Mouse (Mus musculus): ENCODE measurements around the gene Odf2. TPM values are rescaled to one million over a fixed set of nuclear protein-coding genes. Genes with fewer than 3 reads are reported as not detected.
"Not testable (repeated sequence)": the region's sequence is repeated elsewhere in the genome, so short reads cannot be mapped to it uniquely, and the experiment has no call there.

The Odf2 gene
- total RNA-seq, 2 experiments from 2014 or later, result 113 to 127 TPM

DNA sequence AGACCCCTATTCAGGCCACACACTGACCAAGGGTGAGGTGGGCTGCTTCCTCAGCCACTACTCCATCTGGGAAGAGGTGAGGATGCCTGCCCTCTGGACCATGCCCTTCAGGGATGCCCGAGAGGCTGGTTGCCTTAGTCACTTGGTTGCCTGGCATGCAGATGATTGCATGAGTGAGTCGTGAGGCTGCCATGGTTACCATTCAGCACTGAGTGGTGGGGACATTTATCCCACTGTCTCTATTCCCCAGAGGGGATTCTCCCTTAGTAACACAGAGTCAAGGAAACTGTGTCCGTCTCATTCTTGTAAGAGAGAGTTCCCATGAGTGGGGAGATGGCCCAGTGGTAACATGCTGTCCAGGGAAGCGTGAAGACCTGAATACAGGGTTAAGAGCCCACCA lies 11.0 kb upstream of the Odf2 start:
- no peak for DNase-seq (ENCODE audit: low spot score in 2 of 2)
- no peak overlapping the region for H3K27ac ChIP-seq
- H3K4me3 ChIP-seq, result no peak overlapping the region
- no peak for TF ChIP-seq CTCF (conservative IDR thresholded peaks at IDR 0.05)

DNA sequence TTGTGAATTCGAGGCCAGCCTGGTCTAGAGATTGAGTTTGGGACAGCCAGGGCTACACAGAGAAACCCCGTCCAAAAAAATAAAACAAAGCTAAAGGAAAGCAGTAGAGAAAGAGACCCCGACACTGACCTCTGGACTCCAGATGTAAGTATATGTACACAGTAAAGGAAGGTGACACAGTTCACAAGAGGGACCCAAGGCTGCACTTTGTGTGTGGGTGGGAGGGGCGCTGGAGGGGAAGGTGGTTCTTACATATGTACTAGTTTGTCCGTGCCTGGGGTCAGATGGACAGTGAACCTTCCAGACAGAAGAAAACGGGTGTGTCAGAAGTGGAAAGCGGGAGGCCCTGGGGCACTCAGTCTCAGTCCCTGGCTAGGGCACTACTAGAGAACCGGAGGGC lies 9.8 kb upstream of the Odf2 start:
- Histone ChIP-seq H3K4me3 (no peak overlapping the region), H3K27ac (no peak overlapping the region)
- TF ChIP-seq CTCF (conservative IDR thresholded peaks at IDR 0.05), result no peak
- DNase-seq (ENCODE audit: low spot score in 2 of 2), result no peak

DNA sequence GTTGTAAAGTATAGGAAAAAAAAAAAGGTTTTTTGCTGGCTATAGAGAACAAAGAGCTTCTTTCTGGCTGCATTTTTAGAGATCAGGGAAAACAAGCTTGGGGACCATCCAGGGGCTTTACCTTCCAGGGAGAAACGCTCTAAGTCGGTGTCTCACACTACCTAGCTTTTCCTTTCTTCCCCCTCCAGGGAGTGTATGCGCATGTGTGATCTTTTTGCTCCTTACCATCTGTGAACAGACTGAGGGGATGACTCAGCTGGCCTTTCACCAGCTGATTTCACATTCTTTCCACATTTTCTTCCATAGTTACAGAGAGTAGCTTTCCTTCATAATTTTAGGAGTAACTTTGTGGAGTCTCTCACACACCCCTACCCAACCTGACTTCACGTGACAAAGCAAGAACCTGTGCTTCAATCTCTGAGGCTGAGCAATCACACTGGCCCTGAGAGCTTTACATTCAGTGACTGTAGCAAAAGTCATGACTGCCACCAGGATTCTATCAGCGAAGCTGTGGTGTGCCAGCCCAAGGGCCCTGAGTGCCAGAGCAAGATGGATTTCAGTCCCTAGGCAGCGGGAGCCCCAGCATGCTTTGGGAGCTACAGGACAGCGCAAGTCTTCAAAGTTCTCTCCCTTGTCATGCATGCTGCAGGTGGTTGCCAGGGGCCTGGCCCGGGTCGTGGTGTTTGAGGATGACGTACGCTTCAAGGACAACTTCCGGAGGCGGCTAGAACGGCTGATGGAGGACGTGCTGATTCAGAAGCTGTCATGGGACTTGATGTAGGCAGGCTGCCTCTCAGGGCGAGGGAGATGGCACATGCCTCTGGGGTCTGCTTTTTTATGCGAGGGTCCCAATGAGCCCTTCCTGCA lies 8.8 kb upstream of the Odf2 start:
- peak in 1 of 2 experiments; percentile 30 for DNase-seq (ENCODE audit: low spot score in 2 of 2)
- TF ChIP-seq CTCF (conservative IDR thresholded peaks at IDR 0.05), result no peak
- H3K27ac ChIP-seq, result peak overlapping the region; percentile 69
- no peak overlapping the region for H3K4me3 ChIP-seq

DNA sequence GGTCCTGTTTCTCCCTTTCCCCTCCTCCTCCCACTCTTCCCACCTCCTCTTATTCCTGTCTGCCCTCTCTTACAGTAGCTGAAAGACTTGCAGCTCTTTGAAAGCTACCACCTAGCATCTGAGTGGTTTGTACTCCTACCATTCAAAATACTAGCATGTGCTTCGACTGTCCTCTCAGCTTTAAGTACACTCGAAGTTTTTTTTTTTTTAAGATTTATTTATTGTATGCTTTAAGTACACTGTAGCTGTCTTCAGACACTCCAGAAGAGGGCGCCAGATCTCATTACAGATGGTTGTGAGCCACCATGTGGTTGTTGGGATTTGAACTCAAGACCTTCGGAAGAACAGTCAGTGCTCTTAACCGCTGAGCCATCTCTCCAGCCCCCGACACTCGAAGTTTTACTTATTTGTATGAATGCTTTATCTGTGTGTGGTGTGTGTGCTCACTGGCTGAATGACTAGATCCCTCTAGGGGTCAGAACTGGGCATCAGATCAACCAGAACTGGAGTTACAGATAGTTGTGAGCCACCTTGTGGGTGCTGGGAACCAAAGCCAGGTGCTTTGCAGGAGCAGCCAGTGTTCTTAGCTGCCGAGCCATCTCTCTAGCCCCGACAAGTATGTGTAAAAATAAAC lies 2.2 kb upstream of the Odf2 start:
- not testable (repeated sequence) for H3K4me3 ChIP-seq; DNase-seq (ENCODE audit: low spot score in 2 of 2); H3K27ac ChIP-seq
- TF ChIP-seq CTCF (conservative IDR thresholded peaks at IDR 0.05), result peak; percentile 61

DNA sequence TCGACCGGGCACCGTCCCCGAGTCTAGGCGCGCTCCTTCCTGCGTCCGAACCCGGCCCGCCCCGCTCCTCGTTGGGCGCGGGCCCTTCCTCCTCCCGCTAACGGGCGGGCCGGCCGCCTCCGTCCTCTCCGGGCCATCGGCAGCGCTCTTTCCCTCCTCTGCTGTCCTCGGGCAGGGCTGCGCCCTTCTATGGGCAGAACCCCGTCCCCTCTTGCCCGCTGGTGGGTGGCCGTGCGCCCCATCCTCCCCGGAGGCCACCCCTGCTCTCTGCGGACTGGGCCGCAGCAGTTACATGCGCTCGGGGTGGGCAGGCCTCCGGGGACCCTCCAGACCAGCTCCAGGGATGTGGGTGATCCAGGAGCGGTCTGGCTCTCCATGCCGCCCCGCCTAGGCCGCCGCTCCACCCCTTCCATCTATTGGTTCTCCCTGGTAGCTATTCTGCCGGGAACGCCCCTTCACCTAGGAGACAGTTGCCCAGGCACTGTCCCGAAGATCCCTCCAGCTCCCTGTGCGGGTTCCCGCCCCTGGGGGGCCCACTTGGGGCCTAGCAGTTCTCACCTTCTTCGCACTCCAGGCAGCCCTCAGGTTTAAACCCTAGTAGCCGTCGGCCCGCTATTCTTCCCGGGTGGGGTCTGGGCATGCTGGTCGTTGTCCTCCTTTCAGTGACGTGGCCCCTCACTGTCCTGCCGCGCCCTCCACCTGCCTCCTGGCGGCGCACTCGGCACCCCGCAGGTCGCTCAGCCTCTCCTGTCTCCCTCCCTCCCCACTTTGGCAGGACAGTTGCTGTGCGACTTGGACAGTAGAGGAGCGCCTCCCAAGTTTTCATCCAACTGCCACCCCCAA lies 1.2 kb downstream of the Odf2 start:
- peak; percentile 70 for TF ChIP-seq CTCF (conservative IDR thresholded peaks at IDR 0.05)
- peak overlapping the region; percentile 82 for H3K4me3 ChIP-seq
- DNase-seq (ENCODE audit: low spot score in 2 of 2), result peak; percentile 78 to 89
- H3K27ac ChIP-seq, result peak overlapping the region; percentile 91

DNA sequence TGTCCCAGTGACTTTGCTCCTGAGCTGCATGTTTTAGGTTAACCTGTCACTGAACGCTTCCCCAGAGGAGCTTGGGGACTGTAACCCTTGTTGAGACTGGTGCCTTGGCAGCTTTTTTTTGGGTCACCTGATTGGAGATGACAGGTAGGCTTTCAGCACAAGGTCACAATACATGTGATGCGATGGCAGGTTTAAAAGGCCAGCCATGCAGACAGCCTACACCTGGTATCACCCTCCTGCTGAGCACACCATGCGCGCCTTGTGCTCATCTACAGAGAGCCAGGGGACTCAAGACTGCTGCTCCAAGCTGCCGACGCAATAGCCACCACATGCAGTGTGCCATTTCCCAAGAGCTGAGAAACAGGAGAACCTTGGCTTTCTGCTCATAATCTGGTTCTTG lies 2.8 kb downstream of the Odf2 start:
- Histone ChIP-seq H3K27ac (no peak overlapping the region), H3K4me3 (no peak overlapping the region)
- no peak for TF ChIP-seq CTCF (conservative IDR thresholded peaks at IDR 0.05)
- DNase-seq (ENCODE audit: low spot score in 2 of 2), result no peak

DNA sequence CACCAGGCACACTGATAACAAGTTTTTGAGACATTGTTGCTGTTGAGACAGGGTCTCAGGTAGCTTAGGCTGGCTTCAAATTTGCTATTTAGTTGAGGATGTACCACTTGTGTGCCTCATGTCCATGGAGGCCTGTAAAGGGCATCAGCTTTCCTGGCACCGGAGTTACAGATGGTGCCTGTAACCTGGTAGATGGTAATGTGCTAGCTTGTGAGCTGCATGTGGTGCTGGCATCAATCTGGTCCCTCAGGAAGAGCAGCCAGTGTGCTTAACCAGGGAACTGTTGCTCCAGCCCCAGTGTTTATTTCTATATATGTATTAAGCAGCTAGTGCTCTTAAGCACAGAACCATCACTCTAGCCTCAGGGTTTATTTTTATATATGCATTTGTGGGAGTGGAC lies 7.0 kb downstream of the Odf2 start:
- no peak overlapping the region for H3K27ac ChIP-seq
- DNase-seq (ENCODE audit: low spot score in 2 of 2), result no peak
- H3K4me3 ChIP-seq, result no peak overlapping the region
- TF ChIP-seq CTCF (conservative IDR thresholded peaks at IDR 0.05), result no peak

DNA sequence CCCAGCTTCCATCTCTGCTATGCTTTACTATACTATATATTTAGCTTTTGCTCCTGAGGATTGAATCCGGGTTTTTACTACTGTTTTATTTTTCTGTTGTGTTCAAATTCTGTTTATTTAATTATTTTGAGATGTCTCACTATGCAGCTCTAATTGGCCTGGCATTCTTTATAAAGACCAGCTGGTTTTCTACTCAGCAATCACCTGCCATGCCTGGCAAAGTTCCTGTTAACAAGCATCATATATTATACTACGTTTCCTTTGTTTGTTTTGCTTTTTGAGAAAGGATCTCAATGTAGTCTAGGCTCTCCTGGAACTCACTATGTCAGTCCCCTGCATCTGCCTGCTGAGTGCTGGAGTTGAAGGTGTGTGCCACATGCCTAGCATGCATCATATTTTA lies 8.3 kb downstream of the Odf2 start:
- H3K4me3 ChIP-seq, result no peak overlapping the region
- DNase-seq (ENCODE audit: low spot score in 2 of 2), result no peak
- no peak for TF ChIP-seq CTCF (conservative IDR thresholded peaks at IDR 0.05)
- no peak overlapping the region for H3K27ac ChIP-seq

DNA sequence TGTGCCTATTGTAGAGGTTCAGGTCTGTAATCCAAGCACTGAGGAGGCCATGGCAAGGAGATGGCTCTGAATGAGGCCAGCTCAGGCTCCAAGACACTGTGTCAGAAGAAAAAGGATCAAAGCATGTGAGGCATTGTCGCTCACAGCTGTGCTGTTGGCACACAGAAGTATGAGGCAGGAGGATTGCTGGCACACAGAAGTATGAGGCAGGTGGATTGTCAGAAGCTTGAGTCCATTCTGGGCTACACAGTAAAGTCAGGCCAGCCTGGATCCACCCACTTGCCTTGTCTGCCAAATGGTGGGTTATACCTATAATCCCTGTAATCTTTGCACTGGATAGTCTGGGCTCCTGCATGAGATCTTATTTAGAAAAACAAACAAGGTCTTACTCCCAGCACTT lies 9.1 kb downstream of the Odf2 start:
- no peak overlapping the region for H3K27ac ChIP-seq
- DNase-seq (ENCODE audit: low spot score in 2 of 2), result no peak
- no peak overlapping the region for H3K4me3 ChIP-seq

DNA sequence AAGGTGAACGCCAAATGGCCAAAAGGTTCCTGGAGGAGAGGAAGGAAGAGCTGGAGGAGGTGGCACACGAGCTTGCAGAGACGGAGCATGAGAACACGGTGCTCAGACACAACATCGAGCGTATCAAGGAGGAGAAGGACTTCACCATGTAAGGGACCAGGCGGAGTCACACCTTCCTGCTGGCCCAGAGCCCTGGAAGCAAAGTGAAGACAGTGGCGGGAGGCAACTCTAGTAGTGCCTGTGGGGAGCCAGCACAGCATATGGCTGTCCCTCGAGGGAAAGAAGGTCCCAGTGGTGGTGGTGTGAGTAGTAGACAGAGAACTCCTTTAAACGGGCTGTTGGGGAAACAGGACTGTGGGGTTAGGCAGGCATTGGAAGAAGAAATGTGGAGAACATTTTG lies 13.2 kb downstream of the Odf2 start:
- no peak for TF ChIP-seq CTCF (conservative IDR thresholded peaks at IDR 0.05)
- Histone ChIP-seq H3K4me3 (no peak overlapping the region), H3K27ac (no peak overlapping the region)
- no peak for DNase-seq (ENCODE audit: low spot score in 2 of 2)

More for the DNA sequence above, 9.1 kb downstream of the Odf2 start:
- no peak for TF ChIP-seq CTCF (conservative IDR thresholded peaks at IDR 0.05)

DNA sequence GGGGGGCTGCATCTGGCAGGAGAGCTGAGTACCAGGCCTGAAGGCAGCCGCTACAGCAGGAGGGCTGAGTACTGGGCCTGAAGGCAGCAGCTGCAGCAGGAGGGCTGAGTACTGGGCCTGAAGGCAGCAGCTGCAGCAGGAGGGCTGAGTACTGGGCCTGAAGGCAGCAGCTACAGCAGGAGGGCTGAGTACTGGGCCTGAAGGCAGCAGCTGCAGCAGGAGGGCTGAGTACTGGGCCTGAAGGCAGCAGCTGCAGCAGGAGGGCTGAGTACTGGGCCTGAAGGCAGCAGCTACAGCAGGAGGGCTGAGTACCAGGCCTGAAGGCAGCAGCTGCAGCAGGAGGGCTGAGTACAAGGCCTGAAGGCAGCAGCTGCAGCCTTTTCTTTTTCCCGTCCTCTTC lies 19.1 kb downstream of the Odf2 start:
- H3K27ac ChIP-seq; DNase-seq (ENCODE audit: low spot score in 2 of 2); H3K4me3 ChIP-seq: not testable (repeated sequence)

DNA sequence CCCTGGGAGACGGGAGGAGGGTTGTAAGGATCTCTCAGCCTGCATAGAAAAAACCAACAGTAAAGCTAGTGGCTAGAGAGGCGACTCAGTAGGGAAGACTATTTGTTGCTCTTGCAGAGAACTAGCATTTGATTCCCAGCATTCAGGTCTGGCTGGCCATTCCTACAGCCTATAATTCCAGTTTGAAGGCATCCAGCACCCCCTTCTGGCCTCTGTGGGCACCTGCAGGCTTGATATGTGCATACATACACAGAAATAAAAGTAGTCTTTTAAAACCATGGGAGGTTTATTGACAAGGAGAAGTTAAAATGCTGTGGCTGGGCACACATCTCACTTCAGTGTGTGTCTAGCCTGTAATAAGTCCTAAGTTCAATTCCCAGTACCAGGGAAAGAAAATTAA lies 21.0 kb downstream of the Odf2 start:
- no peak overlapping the region for H3K4me3 ChIP-seq

DNA sequence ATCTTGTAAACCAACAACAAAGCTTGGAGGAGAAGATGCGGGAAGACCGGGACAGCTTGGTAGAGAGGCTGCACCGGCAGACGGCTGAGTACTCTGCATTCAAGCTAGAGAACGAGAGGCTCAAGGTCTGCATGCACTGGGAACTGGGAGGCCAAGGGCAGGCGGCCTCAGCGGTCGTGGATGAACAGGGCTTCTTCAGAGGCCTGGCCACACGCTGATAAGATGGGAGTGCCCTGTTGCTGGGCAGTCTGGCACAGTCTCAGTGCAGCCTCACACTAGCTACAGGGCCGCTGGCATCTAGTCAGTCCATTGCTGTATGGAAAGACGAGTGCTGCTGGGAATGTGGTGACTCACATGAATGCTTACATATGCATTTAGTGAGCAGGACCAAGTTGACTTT lies 28.6 kb downstream of the Odf2 start:
- no peak for TF ChIP-seq CTCF (conservative IDR thresholded peaks at IDR 0.05)
- no peak for DNase-seq (ENCODE audit: low spot score in 2 of 2)
- no peak overlapping the region for H3K27ac ChIP-seq
- H3K4me3 ChIP-seq, result no peak overlapping the region

More for the DNA sequence above, 21.0 kb downstream of the Odf2 start:
- H3K27ac ChIP-seq, result no peak overlapping the region
- TF ChIP-seq CTCF (conservative IDR thresholded peaks at IDR 0.05), result peak; percentile 61
- no peak for DNase-seq (ENCODE audit: low spot score in 2 of 2)
